Mouse (Mus musculus): Measurements from ENCODE around the gene Tnnt3. TPM values are rescaled to one million over a fixed set of nuclear protein-coding genes. Genes with fewer than 3 reads are reported as not detected.

Tnnt3 gene
- 10 to 100 TPM; 19.7 to 29.8 TPM for total RNA-seq (2023)

DNA sequence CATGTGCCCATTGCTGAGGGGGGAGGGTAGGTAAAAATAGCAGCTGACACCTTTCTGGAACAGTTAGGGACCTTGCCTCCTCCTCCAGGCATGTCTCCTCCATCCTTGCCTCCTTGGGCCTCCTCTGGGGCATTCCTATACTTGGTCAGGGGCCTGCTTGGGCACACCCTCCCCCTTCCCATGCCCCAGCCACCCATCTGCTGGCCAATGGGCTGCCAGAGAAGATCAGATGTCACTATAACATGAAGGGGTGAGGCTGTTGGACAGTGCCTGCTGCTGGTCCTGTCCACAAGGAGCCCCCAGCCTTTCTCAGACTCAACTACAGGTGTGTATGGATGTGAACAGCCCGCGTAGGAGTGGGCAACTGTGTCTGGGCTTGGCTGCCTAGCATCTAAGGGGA, at the start of gene Tnnt3:
TSS of gene Tnnt3 (plus strand) at position 262 of the 400 bp plus-strand sequence.

DNA sequence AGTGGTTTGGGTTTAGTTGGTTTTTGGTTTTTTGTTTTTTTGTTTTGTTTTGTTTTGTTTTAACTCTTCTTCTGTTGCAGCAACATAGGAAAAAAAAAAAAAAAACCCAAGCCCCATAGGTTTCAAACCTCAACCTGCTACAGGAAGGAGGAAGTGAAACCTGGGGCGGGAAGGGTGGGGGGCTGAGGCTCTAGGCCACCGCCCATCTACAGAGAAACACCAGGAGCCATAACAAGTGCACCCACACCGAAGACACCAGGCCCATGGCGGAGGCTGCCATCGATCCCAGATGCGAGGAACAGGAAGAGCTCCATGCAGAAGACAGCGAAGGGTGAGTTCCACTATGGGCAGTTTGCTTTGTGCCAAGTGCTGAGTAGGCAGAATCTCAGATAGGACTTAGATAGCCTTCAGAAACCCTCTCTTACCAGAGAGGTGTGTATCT, 38.0 kb upstream of the Tnnt3 start, which contains the start of gene Lsp1:
TSS of gene Lsp1 (plus strand) at position 174 of the 442 bp plus-strand sequence.

DNA sequence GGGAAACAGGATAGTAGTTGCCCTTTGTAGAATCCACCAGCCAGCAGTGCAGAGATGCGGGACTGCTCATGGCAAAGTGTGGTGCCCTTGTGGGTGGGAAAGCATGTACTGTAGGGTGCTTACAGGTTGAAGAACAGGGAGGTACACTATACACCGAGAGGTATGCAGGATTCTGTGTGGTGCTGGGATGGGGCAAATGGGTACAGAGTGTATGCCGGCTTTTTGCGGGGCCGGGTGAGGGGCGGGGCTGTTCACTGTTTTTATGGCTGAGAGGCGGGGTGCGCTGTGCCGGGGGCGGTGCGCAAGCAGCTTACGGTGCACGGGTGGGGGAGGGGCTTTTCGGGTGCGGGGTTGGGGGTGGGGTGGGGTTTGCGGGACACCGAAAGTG, 34.0 kb downstream of the Tnnt3 start, which contains the start of gene Mrpl23:
TSS of gene Mrpl23 (plus strand) at position 16 of the 388 bp plus-strand sequence.

Other genes with a start within 250 kb of the Tnnt3 start
- not detected for gene Gm2431, start 240.5 kb upstream of the Tnnt3 start, total RNA-seq (2023)
- not detected for gene Gm4559, start 224.5 kb upstream of the Tnnt3 start, total RNA-seq (2023)
- not detected for gene Krtap5-1, start 201.7 kb upstream of the Tnnt3 start, total RNA-seq (2023)
- gene Krtap5-4, start 195.3 kb upstream of the Tnnt3 start, total RNA-seq (2023): not detected
- gene Ifitm10, start 125.1 kb upstream of the Tnnt3 start, total RNA-seq (2023): 10 to 100 TPM; 14.0 to 19.7 TPM
- gene Gm49369, start 116.2 kb upstream of the Tnnt3 start, total RNA-seq (2023): 1 to 10 TPM in 1 of 2 experiments, not detected in 1; 3.4 TPM
- gene Ctsd, start 110.8 kb upstream of the Tnnt3 start, total RNA-seq (2023): 100 to 1,000 TPM; 803 to 876 TPM
- gene Syt8, start 64.0 kb upstream of the Tnnt3 start, total RNA-seq (2023): 1 to 10 TPM; 3.9 to 4.9 TPM
- 1 to 10 TPM; 6.5 to 8.8 TPM for gene Tnni2, start 57.0 kb upstream of the Tnnt3 start, total RNA-seq (2023)
- gene Lsp1, start 38.0 kb upstream of the Tnnt3 start, total RNA-seq (2023): 1,000 to 10,000 TPM; 1,439 to 1,614 TPM
- gene Mrpl23, start 33.9 kb downstream of the Tnnt3 start, total RNA-seq (2023): 1 to 10 TPM; 2.8 to 7.0 TPM
- not detected for gene Igf2, start 168.0 kb downstream of the Tnnt3 start, total RNA-seq (2023)
- not detected for gene Gm49394, start 171.1 kb downstream of the Tnnt3 start, total RNA-seq (2023)
- gene Ins2, start 244.5 kb downstream of the Tnnt3 start, total RNA-seq (2023): not detected

Data from neutrophil, adult 59 days (primary cell).